Mouse (Mus musculus) thymus, postnatal 4 days (tissue): ENCODE results near the gene Ropn1.
"Not testable (repeated sequence)": the region's sequence is repeated elsewhere in the genome, so short reads cannot be mapped to it uniquely, and the experiment has no call there.

Source experiments
- DNase-seq: peaks from one replicate; pipeline ENCODE4 v3.0.0; 2021

Ropn1 gene

DNA sequence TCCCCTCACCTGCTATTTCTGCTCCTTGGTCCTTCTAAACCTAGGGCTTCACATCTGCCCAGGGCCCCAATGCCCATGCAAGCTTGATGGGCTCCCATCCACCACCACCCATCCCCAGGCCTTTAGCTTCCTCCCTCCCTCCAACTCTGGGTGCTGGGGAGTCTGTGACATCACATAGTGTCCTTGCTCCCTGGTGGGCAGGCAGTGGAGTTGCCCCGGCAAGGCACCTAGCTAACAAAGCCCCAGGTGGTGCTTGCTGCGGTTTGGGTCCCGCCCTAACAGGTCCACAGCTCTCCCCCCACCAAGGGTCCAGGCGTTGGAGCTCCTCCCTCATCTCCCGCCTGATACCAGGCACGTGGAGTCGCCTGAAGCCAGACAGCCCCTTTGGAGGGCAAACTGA, at the start of gene Ropn1:
Gene Ropn1, plus strand, starts transcription at position 301 of the 400 bp plus-strand sequence.
- DNase-seq, result no peak

- no peak for DNase-seq
These were observed 47.8 kb upstream of the Ropn1 start for GRCm38 (mm10) chr16:34601954-34602353.

DNA sequence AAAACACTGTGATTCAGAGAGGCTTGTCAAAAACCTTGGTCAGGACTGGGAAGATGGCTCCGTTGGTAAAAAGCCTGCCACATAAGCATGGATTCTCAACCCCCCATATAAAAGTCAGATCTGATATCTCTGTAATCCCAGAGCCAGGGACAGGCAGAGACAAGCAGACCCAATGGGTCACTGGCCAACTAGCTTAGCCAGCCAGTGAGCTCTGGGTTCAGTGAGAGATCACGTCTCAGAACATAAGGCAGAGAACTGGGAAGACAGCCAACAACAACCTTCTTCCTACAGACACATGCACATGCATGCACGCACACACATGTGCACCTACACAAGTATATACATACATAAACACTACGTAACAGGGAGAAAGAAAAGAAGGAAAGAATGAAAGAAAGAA, 46.6 kb upstream of the Ropn1 start:
- DNase-seq, result no peak

- DNase-seq, result no peak
These were observed 45.9 kb upstream of the Ropn1 start for GRCm38 (mm10) chr16:34603854-34604253.

- DNase-seq, result no peak
These were observed 44.0 kb upstream of the Ropn1 start for GRCm38 (mm10) chr16:34605679-34606078.

DNA sequence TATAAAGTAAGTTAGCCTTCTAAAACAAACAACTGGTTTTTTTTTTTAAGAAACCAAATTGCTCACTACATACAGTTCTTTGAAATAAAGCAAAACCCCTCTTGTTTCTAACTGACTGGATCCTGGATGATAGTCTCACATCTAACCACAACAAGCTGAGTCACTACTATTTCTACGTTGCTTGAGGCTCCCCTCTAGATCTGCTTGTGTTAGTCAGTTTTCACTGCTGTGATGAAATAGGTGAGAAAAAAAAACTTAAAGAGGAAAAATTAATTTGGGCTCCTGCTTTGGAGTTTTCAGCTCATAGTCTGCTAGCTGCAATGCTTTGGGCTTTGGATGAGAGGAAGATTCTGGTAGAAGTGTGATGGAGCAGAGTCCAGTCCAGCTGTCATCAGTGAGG, 39.6 kb upstream of the Ropn1 start:
- no peak for DNase-seq

DNA sequence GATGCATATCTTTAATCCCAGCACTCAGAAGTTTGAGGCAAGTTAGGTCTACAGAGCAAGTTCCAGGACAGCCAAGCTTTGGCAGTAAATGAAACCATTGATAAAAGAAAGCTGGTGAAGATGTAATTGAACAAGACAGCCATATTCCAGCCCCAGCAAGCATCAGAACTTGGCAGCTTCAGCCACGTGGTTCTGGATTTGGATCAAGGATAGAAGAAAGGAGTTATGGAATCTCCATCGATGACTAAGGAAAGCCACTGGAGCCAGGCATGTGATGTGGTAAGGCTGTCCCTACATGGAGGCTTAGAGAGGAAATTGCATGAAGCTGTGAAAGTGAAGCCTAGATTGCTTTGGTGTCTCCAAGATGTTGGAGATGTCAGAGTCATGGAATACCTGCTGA, 35.7 kb upstream of the Ropn1 start:
- no peak for DNase-seq

DNA sequence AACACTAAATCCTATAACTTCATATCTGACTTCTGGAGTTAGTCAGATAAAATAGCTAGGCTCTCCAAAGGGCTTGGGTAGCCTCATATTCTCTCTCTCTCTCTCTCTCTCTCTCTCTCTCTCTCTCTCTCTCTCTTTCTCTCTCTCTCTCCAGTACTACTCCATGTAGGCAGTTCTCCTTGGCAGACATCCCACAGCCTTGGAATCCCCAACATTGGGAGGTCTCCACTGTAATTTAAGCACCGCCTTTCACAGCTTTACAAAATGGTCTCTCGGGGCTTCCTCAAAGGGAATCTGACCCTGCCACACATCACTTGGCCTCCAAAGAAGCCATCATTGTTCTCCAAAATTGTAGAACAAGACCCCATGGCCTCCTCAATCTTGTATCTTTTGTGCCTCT, 22.1 kb upstream of the Ropn1 start:
- DNase-seq, result no peak

DNA sequence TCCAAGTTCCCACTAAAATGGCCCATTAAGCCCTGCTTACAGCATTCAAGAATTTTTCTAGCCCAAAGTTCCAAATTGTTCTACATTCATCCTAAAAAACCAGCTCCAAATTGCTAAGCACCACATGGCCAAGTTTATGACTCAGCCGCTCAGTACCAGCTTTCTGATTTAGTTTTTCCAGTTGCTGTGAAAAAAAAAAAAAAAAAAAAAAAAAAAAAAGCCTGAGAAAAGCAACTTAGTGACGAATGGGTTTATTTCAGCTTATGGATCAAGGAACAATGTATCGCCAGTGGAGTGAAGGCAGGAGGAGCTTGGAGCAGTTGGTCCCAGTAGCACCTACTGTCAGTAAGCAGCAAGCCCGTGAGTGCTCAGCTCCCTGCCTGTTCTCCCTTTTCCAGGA, 21.3 kb upstream of the Ropn1 start:
- DNase-seq, result no peak

DNA sequence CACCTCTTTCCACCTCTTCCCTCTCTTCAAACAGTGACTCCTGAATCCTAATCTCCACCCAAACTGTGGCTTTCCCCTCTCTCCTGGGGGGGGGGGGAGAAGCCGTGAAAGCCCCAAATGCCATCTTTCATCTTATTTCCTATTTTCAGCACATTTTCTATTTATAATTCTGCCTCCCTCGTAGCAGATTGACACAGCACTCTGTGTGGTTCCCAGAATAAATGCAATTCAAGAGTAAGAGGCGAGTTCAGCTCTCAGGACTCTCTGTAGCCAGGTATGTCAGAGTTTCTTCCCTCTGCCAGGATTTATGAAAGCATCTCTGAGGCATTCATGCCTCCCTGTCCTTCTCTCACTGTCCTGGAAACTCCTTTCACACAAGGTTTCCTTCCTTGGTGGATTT, 14.2 kb upstream of the Ropn1 start:
- DNase-seq, result no peak

GRCm38 (mm10) chr16:34643511-34644259, 6.0 kb upstream of the Ropn1 start:
- no peak for DNase-seq

DNA sequence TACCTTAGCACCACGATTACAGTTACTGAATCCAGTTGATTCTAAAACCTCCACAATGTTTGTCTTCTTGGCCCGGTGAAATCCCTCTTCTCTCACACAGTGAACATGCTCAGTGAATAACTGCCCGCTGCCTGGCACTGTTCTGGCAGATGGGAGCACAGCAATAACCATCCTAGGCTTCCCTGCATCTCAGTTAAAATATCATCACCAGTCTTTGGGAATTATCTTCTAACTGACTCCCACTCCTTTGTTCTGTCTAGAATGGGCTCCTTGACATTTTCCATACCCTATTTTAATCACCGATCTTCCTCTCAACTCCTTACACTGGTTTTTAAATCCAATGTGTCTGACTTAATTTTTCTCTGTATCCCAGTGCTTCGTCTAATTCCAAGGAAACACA, 3.3 kb downstream of the Ropn1 start:
- no peak for DNase-seq

DNA sequence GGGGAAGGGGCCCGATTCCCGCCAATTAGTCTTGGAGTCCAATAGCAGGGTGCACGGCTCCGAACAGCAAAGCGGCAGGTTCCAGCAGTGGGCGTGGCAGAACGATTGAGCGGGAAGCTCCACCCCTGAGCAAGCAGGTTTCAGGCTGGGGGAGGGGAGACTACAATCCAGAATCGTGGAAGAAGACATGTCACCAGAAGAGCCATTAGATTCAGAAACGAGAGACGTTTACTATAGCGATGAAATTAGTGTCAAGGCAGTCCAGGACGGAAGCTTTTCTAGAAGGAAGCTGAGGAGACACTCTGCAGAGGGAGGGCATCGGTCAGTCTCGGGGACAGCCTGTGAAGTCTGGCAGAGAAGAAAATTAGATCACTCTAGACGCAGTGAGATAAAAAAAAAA, 7.8 kb downstream of the Ropn1 start:
- DNase-seq, result not testable (repeated sequence)

GRCm38 (mm10) chr16:34657983-34658382, 8.3 kb downstream of the Ropn1 start:
- DNase-seq, result no peak

- no peak for DNase-seq
These were observed 8.7 kb downstream of the Ropn1 start for GRCm38 (mm10) chr16:34658388-34658787.

DNA sequence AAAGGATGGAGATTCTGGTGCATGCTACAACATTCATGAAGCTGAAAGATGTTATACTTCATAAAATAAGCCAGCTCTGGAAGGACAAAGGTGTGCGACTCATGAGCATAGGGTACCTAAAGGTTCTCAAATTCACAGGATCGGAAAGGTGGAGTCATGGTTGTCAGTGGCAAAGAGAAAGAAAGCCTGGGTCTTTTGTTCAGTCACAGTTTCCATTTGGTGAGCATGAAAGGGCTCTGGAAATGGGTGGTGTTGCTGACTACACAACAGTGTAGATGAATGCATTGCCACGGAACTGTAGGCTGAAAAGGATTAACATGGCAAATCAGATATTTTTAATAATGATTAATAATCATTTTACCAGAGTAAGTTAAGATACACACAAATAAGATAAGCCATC, 14.8 kb downstream of the Ropn1 start:
- no peak for DNase-seq

- DNase-seq, result peak; percentile 71
These were observed 17.5 kb downstream of the Ropn1 start for GRCm38 (mm10) chr16:34667031-34667726.

DNA sequence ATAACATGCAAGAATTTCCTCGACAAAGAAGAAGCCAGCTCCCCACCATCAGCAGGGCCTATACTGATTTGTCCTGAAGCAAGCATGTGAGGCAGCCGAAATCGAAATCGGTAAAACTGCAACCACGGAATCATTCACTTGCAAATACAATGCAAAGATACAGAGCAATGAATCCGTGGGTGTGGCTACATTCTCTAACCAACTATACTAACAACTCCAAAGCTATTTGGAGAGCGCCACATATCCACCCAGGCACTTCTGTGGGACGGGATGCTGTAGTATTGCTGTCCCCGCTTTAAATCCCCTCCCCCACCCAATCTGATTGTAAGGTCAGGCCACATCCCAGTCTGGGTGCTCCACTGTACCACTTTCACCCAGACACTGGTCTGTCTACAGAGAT, 18.6 kb downstream of the Ropn1 start:
- DNase-seq, result no peak

GRCm38 (mm10) chr16:34671966-34672365, 22.2 kb downstream of the Ropn1 start:
- DNase-seq, result no peak

GRCm38 (mm10) chr16:34672822-34673221, 23.1 kb downstream of the Ropn1 start:
- DNase-seq, result no peak

DNA sequence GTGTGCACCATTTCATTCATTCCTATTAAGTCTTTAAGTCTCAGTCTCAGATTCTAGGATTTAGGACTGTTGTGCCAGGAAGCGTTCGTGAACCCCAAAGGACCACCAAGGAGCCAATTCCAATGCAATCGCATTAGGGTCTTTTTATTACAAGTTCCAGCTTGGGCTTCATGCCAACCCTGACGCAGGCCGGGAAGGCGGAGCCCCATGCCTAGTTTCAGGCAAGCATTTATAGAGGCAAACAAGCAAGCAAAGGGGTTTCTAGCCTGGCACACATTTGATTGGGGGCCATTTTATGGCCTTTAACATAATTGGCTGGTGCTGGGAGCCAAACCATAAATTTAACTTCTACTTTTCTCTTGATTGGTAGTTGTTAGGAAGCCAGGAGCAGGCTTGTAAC, 24.6 kb downstream of the Ropn1 start:
- no peak for DNase-seq

DNA sequence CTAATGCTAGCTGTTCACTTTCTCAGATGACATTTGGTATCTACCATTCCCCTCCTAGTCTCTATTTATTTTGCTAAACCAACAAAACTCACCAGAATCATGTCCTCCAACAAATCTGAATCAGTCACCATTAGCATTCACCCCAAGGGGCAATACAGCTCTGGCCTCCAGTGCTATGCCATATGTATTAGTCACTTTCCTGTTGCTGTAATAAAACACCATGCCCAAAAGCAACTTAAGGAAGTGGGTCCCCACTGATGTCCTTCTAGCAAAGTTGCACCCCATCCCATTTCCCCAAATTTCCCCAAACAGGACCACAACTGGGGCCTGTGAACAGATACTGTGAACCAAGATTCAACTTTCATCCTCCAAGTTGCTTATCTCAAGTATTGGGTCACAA, 32.1 kb downstream of the Ropn1 start:
- DNase-seq, result no peak

GRCm38 (mm10) chr16:34689879-34690278, 40.2 kb downstream of the Ropn1 start:
- no peak for DNase-seq

GRCm38 (mm10) chr16:34690334-34691144, 40.8 kb downstream of the Ropn1 start, which contains the start of gene Ccdc14:
Ccdc14 (plus strand) TSS chr16:34690616.
- DNase-seq, result peak; percentile 88
